Mouse (Mus musculus): ENCODE measurements around the gene Szt2.

The Szt2 gene

DNA sequence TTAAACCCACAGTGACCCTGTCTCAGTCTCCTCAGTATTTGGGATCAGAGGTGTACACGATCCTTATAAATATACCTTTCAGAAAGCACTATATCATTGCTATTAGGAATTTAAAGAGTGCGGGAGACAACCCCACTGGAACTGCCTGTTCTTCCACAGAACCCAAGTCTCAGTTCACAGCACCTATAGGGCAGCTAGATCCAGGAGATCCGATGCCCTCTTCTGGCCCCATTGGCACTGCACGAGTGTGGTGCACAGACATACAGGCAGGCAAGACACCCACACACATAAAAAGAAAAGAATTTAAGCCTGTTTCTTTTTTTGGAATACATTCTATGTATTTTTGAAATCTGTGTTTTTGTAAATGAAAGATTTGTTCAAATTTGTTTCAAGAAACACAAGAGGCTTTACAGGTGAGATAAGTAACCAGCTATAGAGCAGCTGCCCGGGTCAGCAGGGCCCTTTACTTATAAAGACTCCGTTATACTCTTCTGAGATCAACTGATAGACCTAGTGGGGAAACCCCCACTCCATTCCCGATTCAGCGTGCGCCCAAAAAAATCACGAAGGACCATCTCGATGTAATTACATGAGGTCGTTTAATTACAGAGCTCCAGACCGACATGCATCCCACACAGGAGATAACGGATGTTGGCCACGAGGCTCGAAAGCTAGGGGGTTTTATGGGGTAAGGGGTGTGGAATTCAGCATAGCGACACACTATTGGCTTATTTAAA lies 50.7 kb downstream of the Szt2 start:
- no peak for TF ChIP-seq CTCF (conservative IDR thresholded peaks at IDR 0.05; ENCODE audit: low read length)
- no peak for TF ChIP-seq NANOG (IDR thresholded peaks at IDR 0.05; ENCODE audit: borderline replicate concordance, low read length)
- no peak for TF ChIP-seq POU5F1 (IDR thresholded peaks at IDR 0.05; ENCODE audit: borderline replicate concordance, low read length)
- peaks cover 9% of the 10 kb centered on the region for H3K27me3 ChIP-seq (ENCODE audit: insufficient read depth, low read length)
- H3K36me3 ChIP-seq (ENCODE audit: insufficient read depth, low read length) = peaks cover 21% of the 10 kb centered on the region
- no peak overlapping the region for H3K4me3 ChIP-seq (replicated peaks; ENCODE audit: low read length)
- peaks cover 19% of the 10 kb centered on the region for H3K4me1 ChIP-seq (replicated peaks; ENCODE audit: low read depth, low read length)
- peaks cover 9% of the 10 kb centered on the region for H3K9me3 ChIP-seq (ENCODE audit: low read length)

DNA sequence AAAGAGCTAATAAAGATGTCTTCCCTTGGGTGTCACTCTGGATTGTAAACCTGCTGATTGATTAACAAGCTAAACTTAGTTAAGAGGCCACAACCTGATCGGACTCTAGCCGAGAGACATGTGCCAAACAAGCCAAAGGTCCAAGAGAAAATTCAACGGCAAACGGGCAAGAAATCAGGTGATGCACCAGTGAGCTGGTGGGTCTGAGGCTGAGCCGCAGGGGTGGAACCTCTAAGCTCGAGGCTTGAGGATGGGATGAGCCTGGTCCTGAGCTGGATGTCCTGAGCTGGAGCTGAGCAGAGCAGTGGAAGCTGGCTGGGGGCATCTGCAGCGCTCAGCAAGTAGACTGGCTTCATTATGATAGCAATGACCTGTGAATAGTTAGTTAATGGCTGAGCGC lies 51.6 kb downstream of the Szt2 start:
- Histone ChIP-seq H3K36me3 (ENCODE audit: insufficient read depth, low read length) (peaks cover 12% of the 10 kb centered on the region), H3K4me3 (replicated peaks; ENCODE audit: low read length) (no peak overlapping the region), H3K4me1 (replicated peaks; ENCODE audit: low read depth, low read length) (peaks cover 19% of the 10 kb centered on the region), H3K27me3 (ENCODE audit: insufficient read depth, low read length) (peaks cover 9% of the 10 kb centered on the region), H3K9me3 (ENCODE audit: low read length) (peaks cover 9% of the 10 kb centered on the region)
- TF ChIP-seq NANOG (IDR thresholded peaks at IDR 0.05; ENCODE audit: borderline replicate concordance, low read length) (no peak), CTCF (conservative IDR thresholded peaks at IDR 0.05; ENCODE audit: low read length) (no peak), POU5F1 (IDR thresholded peaks at IDR 0.05; ENCODE audit: borderline replicate concordance, low read length) (no peak)

DNA sequence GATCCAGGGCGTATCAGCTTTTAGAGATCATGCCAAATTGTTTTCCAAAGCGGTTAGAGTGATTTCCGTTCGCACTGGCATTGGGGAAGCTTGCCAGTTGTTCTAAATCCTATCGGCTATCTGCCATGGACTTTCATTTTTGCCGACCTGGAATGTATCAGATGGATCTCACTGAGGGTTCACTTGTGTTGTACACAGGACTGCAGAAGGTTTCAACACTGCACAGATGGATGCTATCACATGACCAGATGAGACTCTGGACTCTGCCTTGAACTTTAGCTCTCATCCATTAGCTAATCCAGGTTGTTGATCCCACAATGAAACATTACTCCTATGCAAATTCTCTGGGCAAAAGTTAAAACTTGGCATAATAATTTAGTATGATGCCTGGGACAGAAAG lies 52.3 kb downstream of the Szt2 start:
- TF ChIP-seq CTCF (conservative IDR thresholded peaks at IDR 0.05; ENCODE audit: low read length) = no peak
- TF ChIP-seq NANOG (IDR thresholded peaks at IDR 0.05; ENCODE audit: borderline replicate concordance, low read length) = no peak
- TF ChIP-seq POU5F1 (IDR thresholded peaks at IDR 0.05; ENCODE audit: borderline replicate concordance, low read length) = no peak
- H3K9me3 ChIP-seq (ENCODE audit: low read length) = peaks cover 9% of the 10 kb centered on the region
- H3K27me3 ChIP-seq (ENCODE audit: insufficient read depth, low read length) = peaks cover 9% of the 10 kb centered on the region
- peaks cover 5% of the 10 kb centered on the region for H3K36me3 ChIP-seq (ENCODE audit: insufficient read depth, low read length)
- H3K4me1 ChIP-seq (replicated peaks; ENCODE audit: low read depth, low read length) = peaks cover 19% of the 10 kb centered on the region
- no peak overlapping the region for H3K4me3 ChIP-seq (replicated peaks; ENCODE audit: low read length)

DNA sequence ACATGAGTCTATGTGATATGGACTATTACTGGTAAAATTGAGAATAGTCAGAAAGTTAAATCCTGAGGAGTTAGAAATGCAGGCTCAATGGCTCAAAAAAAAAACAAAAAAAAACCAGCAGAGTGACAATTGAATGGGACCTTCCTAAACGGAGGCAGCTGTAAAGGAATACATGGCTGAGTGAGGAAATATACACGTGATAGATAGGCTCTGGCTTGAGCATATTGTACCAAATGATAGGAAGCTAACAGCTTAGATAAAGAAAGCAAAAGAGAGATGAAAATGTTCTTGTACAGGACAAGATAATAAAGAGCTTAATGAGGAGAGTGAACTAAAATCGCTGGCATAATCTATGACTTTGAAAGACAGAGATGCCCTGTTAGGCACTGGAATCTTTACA lies 54.8 kb downstream of the Szt2 start:
- no peak for TF ChIP-seq NANOG (IDR thresholded peaks at IDR 0.05; ENCODE audit: borderline replicate concordance, low read length)
- Histone ChIP-seq H3K36me3 (ENCODE audit: insufficient read depth, low read length) (no peaks in the 10 kb centered on the region), H3K9me3 (ENCODE audit: low read length) (peaks cover 9% of the 10 kb centered on the region), H3K4me1 (replicated peaks; ENCODE audit: low read depth, low read length) (peaks cover 2% of the 10 kb centered on the region), H3K27me3 (ENCODE audit: insufficient read depth, low read length) (peaks cover 9% of the 10 kb centered on the region), H3K4me3 (replicated peaks; ENCODE audit: low read length) (no peak overlapping the region)

DNA sequence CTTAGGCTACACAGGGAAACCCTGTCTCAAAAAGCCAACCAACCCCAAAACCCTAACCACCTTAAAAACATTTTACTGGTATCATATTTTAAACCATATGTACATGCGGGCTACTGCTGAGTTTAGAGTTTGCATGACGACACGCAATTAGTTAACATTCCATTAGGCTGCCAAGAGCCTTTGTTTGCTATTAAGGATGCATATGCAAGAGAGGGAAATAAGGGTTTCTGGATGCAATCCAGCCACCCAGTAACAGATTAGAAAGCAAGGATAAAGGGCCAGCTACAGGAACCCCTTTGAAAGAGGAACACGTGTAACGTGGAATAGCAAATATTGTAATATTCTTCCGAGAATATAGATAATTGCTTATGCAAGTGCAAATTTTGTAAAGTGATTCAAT lies 55.4 kb downstream of the Szt2 start:
- peaks cover 9% of the 10 kb centered on the region for H3K27me3 ChIP-seq (ENCODE audit: insufficient read depth, low read length)
- H3K4me1 ChIP-seq (replicated peaks; ENCODE audit: low read depth, low read length) = no peaks in the 10 kb centered on the region
- no peaks in the 10 kb centered on the region for H3K36me3 ChIP-seq (ENCODE audit: insufficient read depth, low read length)
- TF ChIP-seq NANOG (IDR thresholded peaks at IDR 0.05; ENCODE audit: borderline replicate concordance, low read length) = no peak
- TF ChIP-seq CTCF (conservative IDR thresholded peaks at IDR 0.05; ENCODE audit: low read length) = no peak
- TF ChIP-seq POU5F1 (IDR thresholded peaks at IDR 0.05; ENCODE audit: borderline replicate concordance, low read length) = no peak
- peaks cover 9% of the 10 kb centered on the region for H3K9me3 ChIP-seq (ENCODE audit: low read length)
- H3K4me3 ChIP-seq (replicated peaks; ENCODE audit: low read length) = no peak overlapping the region

DNA sequence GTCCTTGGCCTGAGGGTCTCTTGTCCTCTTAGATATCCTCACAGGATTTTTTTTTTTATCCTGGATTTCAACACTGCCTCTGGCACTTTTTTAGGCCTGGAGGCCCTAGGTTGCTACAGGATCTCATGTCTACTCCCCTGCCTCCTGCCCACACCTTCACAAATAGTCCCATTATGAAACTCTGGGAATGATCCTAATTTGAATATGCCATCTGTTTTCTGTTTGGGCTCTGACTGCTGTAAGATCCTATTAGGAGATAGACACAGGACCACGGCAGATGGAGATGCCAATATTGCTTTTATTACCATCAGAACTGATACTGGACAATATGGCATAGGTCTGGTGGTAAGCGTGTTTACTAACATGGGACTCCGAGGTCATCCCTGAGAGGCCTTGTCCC lies 57.2 kb downstream of the Szt2 start:
- TF ChIP-seq POU5F1 (IDR thresholded peaks at IDR 0.05; ENCODE audit: borderline replicate concordance, low read length) (no peak), CTCF (conservative IDR thresholded peaks at IDR 0.05; ENCODE audit: low read length) (no peak), NANOG (IDR thresholded peaks at IDR 0.05; ENCODE audit: borderline replicate concordance, low read length) (no peak)

DNA sequence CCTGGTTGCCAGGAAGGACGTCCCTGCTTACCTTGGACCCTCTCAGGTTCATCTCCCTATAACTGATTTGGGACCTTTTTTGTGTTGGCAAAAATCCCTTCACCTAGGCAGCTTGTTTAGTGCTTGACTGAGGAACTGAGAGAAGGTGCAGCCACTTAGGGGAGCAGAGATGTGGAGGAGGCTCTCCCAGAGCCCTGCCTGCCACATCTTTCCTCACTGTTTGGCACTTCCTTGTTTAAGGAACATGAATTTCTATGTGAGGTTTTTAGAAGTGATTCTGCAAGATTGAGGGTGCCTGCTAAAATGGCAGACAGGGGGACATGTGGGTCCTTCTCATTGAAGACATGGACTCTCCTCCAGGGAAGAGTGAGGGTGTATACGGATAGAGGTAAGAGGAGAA lies 58.2 kb downstream of the Szt2 start:
- TF ChIP-seq NANOG (IDR thresholded peaks at IDR 0.05; ENCODE audit: borderline replicate concordance, low read length) = no peak
- TF ChIP-seq POU5F1 (IDR thresholded peaks at IDR 0.05; ENCODE audit: borderline replicate concordance, low read length) = no peak
- TF ChIP-seq CTCF (conservative IDR thresholded peaks at IDR 0.05; ENCODE audit: low read length) = no peak
- Histone ChIP-seq H3K36me3 (ENCODE audit: insufficient read depth, low read length) (no peaks in the 10 kb centered on the region), H3K4me1 (replicated peaks; ENCODE audit: low read depth, low read length) (peaks cover 3% of the 10 kb centered on the region; the same call in 1 of the 2 replicates), H3K27me3 (ENCODE audit: insufficient read depth, low read length) (no peaks in the 10 kb centered on the region; the same call in 1 of the 2 replicates), H3K4me3 (replicated peaks; ENCODE audit: low read length) (no peak overlapping the region), H3K9me3 (ENCODE audit: low read length) (peaks cover 9% of the 10 kb centered on the region)

More for the DNA sequence above, 57.2 kb downstream of the Szt2 start:
- no peaks in the 10 kb centered on the region; the same call in 1 of the 2 replicates for H3K27me3 ChIP-seq (ENCODE audit: insufficient read depth, low read length)
- no peaks in the 10 kb centered on the region for H3K36me3 ChIP-seq (ENCODE audit: insufficient read depth, low read length)
- H3K4me1 ChIP-seq (replicated peaks; ENCODE audit: low read depth, low read length) = peaks cover 3% of the 10 kb centered on the region; the same call in 1 of the 2 replicates
- no peak overlapping the region for H3K4me3 ChIP-seq (replicated peaks; ENCODE audit: low read length)
- peaks cover 9% of the 10 kb centered on the region for H3K9me3 ChIP-seq (ENCODE audit: low read length)

DNA sequence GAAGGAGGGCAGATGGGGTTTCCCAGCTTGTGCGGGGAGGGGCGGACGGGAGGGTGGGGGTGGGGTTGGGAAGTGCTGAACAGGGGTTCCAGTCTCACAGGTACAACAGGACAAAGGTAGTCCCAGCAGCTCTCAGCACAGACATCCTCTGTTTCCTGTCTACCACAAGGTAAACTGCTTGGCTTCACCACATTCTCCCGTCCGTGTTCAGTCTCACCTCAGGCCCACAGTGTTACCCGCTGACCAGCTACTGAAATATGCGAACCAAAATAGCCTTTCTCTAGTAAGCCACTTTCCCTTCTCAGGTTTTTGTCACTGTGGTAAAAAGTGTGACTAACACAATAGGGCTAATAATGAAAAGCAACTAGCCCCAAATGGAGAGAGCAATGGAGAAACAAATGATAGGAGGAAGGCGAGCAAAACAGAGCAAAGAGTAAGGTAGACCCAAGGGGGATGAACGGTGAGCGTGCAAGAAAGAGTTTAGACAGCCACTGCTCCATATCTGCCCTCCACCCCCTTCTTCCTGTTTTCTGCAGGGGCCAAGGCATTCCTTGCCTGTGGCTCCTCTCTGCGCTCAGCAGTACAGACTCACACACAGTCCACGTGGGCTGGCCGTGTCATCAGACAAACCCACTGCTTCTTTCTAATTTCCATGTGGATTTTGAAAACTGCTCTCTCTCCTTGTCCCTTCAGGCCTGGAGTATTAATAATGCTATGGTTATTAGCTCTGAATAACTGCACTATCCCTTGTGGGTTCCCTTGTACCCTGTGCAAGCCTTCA lies 61.4 kb downstream of the Szt2 start:
- Histone ChIP-seq H3K36me3 (ENCODE audit: insufficient read depth, low read length) (no peaks in the 10 kb centered on the region), H3K27me3 (ENCODE audit: insufficient read depth, low read length) (no peaks in the 10 kb centered on the region; the same call in 1 of the 2 replicates), H3K9me3 (ENCODE audit: low read length) (peaks cover 4% of the 10 kb centered on the region; the same call in 1 of the 2 replicates), H3K4me1 (replicated peaks; ENCODE audit: low read depth, low read length) (peaks cover 3% of the 10 kb centered on the region; the same call in 1 of the 2 replicates), H3K4me3 (replicated peaks; ENCODE audit: low read length) (no peak overlapping the region)
- no peak for TF ChIP-seq CTCF (conservative IDR thresholded peaks at IDR 0.05; ENCODE audit: low read length)
- no peak for TF ChIP-seq POU5F1 (IDR thresholded peaks at IDR 0.05; ENCODE audit: borderline replicate concordance, low read length)
- TF ChIP-seq NANOG (IDR thresholded peaks at IDR 0.05; ENCODE audit: borderline replicate concordance, low read length) = no peak
